9 mouse cellular contexts compared by ENCODE assay signal in genomic region chr5:112344092-112344960, GRCm38 (mm10). TPM values are rescaled to one million over a fixed set of nuclear protein-coding genes. Genes with fewer than 3 reads are reported as not detected.
A peak's percentile ranks its signal among the peaks of the same experiment; 100 is the strongest.
DNase-seq lines count a peak whose midpoint lies in the region; ATAC-seq and TF ChIP-seq lines count a peak whose summit lies in the region.
"Had no signal": no experiment of that assay in that cellular context is flagged by ENCODE, and none has a peak within 500 bp of the region (broad histone marks: within the 10 kb centered on the region; RNA-seq: fewer than 3 reads in every experiment).

No protein-coding gene starts in this region.

- H3K4me3 ChIP-seq in liver, adult 2 months (ENCODE audit: insufficient read depth, low read depth, low read length) = no peak overlapping the region
- H3K4me3 ChIP-seq in hindbrain, embryonic 13.5 days = no peak overlapping the region
- H3K4me3 ChIP-seq in stomach, embryonic 14.5 days (ENCODE audit: low read depth, low read length) = peak overlapping the region; percentile 73; the same call in 1 of the 2 replicates

- H3K27ac ChIP-seq in liver, adult 2 months (replicated peaks; ENCODE audit: insufficient read depth, low read depth, low read length) = peak overlapping the region; percentile 86
- H3K27ac ChIP-seq in hindbrain, embryonic 13.5 days = no peak overlapping the region
- H3K27ac ChIP-seq in stomach, embryonic 14.5 days (ENCODE audit: low read length) = no peak overlapping the region

- no peak for TF ChIP-seq POLR2A in liver, adult 2 months (IDR thresholded peaks at IDR 0.05; ENCODE audit: extremely low read depth, insufficient read depth, low read length)

- H3K9ac ChIP-seq in liver, adult 2 months (ENCODE audit: low read depth, low read length) = peak overlapping the region; percentile 32
- H3K9ac ChIP-seq in hindbrain, embryonic 13.5 days = peak overlapping the region; percentile 56; the same call in 1 of the 2 replicates
- no peak overlapping the region for H3K9ac ChIP-seq in stomach, embryonic 14.5 days (replicated peaks; ENCODE audit: low read depth, low read length)

- H3K9me3 ChIP-seq in hindbrain, embryonic 13.5 days = no peaks in the 10 kb centered on the region
- H3K9me3 ChIP-seq in stomach, embryonic 14.5 days (ENCODE audit: control insufficient read depth, low read depth, low read length) = no peaks in the 10 kb centered on the region

- peaks cover 2% of the 10 kb centered on the region; the same call in 1 of the 2 replicates for H3K36me3 ChIP-seq in liver, adult 2 months (ENCODE audit: control insufficient read depth, insufficient read depth, low read length)
- H3K36me3 ChIP-seq in hindbrain, embryonic 13.5 days = peaks cover 48% of the 10 kb centered on the region
- H3K36me3 ChIP-seq in stomach, embryonic 14.5 days (ENCODE audit: control insufficient read depth, insufficient read depth, low read length) = peaks cover 5% of the 10 kb centered on the region; the same call in 1 of the 2 replicates

- no peaks in the 10 kb centered on the region for H3K27me3 ChIP-seq in liver, adult 2 months (ENCODE audit: control insufficient read depth, insufficient read depth, low read length)
- H3K27me3 ChIP-seq in hindbrain, embryonic 13.5 days = no peaks in the 10 kb centered on the region
- no peaks in the 10 kb centered on the region for H3K27me3 ChIP-seq in stomach, embryonic 14.5 days (ENCODE audit: control insufficient read depth, insufficient read depth, low read length)

- peaks cover 12% of the 10 kb centered on the region for H3K4me1 ChIP-seq in liver, adult 2 months (ENCODE audit: control insufficient read depth, insufficient read depth, low read length)
- peaks cover 51% of the 10 kb centered on the region for H3K4me1 ChIP-seq in hindbrain, embryonic 13.5 days (replicated peaks)
- H3K4me1 ChIP-seq in stomach, embryonic 14.5 days (ENCODE audit: control insufficient read depth, insufficient read depth, low read length) = peaks cover 13% of the 10 kb centered on the region

- intact Hi-C loops in left cerebral cortex, postnatal 4 days (cut with DNase I) = no loop called here
- intact Hi-C loops in gastrocnemius, postnatal 14 days (cut with DNase I; ENCODE audit: low total_unique reads) = no loop called here

- H3K4me2 ChIP-seq in hindbrain, embryonic 13.5 days = peak overlapping the region; percentile 82; the same call in 1 of the 2 replicates
- H3K4me2 ChIP-seq in stomach, embryonic 14.5 days (replicated peaks; ENCODE audit: low read depth, low read length) = peak overlapping the region; percentile 73

- H3K79me2 ChIP-seq in liver, adult 2 months (ENCODE audit: control insufficient read depth, insufficient read depth, low read length) = no peaks in the 10 kb centered on the region

- 41% methylated on average over 6 of the region's 6 CpGs for WGBS in liver, adult 2 months
- 80% methylated on average over 6 of the region's 6 CpGs for WGBS in hindbrain, embryonic 13.5 days
- WGBS in stomach, embryonic 14.5 days = 74% methylated on average over 6 of the region's 6 CpGs

- no peak for TF ChIP-seq CTCF in liver, adult 2 months (IDR thresholded peaks at IDR 0.05; ENCODE audit: low read depth, low read length)

- ATAC-seq in hindbrain, embryonic 13.5 days (ENCODE audit: low FRiP score) = no peak
- ATAC-seq in stomach, embryonic 14.5 days (ENCODE audit: insufficient number of reproducible peaks, insufficient read depth, low FRiP score, low read depth) = no peak
- no peak for ATAC-seq in cerebellum, adult (ENCODE audit: insufficient number of reproducible peaks, low FRiP score, low TSS enrichment)

- peak; percentile 87 for DNase-seq in liver, adult 2 months (ENCODE audit: extremely low read depth, low read depth, low spot score)
- DNase-seq in liver = no peak
- peak; percentile 30 for DNase-seq in left cerebral cortex, postnatal 4 days
- no peak for DNase-seq in gastrocnemius, postnatal 14 days
- DNase-seq in embryo, embryonic 10 days (ENCODE audit: low spot score) = no peak
- DNase-seq: cerebellum, postnatal 10 days had no signal

RNA-seq across cellular contexts. Expression of gene Hps4, which starts 1.4 kb away (rescaled TPM):
- 12.3 and 17.5 TPM in 2 replicates for total RNA-seq in liver, adult 2 months (2014; rRNA removed)
- polyA plus RNA-seq in liver, adult 2 months (2012; rRNA removed) = 19.0 and 30.9 TPM in 2 replicates
- polyA plus RNA-seq in hindbrain, embryonic 13.5 days (2015; fragmentation: Nextera tagmentation; extraction: Ambion mirVana) = 40.3 and 43.2 TPM in 2 replicates
- 10 to 100 TPM; 32.6 to 32.8 TPM for total RNA-seq in left cerebral cortex, postnatal 4 days (2021)
- polyA plus RNA-seq in stomach, embryonic 14.5 days (2014; fragmentation: Nextera tagmentation; extraction: Ambion mirVana) = 30.9 and 35.0 TPM in 2 replicates
- total RNA-seq in gastrocnemius, postnatal 14 days (2021) = 1 to 10 TPM; 4.8 to 6.9 TPM

RNA-seq across cellular contexts. Expression of gene Srrd, which starts 1.5 kb away (rescaled TPM):
- 12.3 and 19.3 TPM in 2 replicates for total RNA-seq in liver, adult 2 months (2014; rRNA removed)
- 26.3 and 30.0 TPM in 2 replicates for polyA plus RNA-seq in liver, adult 2 months (2012; rRNA removed)
- 53.6 and 60.2 TPM in 2 replicates for polyA plus RNA-seq in hindbrain, embryonic 13.5 days (2015; fragmentation: Nextera tagmentation; extraction: Ambion mirVana)
- total RNA-seq in left cerebral cortex, postnatal 4 days (2021) = 10 to 100 TPM; 30.7 to 34.4 TPM
- polyA plus RNA-seq in stomach, embryonic 14.5 days (2014; fragmentation: Nextera tagmentation; extraction: Ambion mirVana) = 43.5 and 47.6 TPM in 2 replicates
- 1 to 10 TPM; 3.2 to 3.3 TPM for total RNA-seq in gastrocnemius, postnatal 14 days (2021)

RNA-seq across cellular contexts. Expression of gene Gm6583, which starts 11.5 kb away (rescaled TPM):
- total RNA-seq in liver, adult 2 months (2014; rRNA removed) = 0.09 TPM in 1 of 2 replicates, not detected in the other
- not detected in 2 replicates for polyA plus RNA-seq in liver, adult 2 months (2012; rRNA removed)
- 0.17 and 0.34 TPM in 2 replicates for polyA plus RNA-seq in hindbrain, embryonic 13.5 days (2015; fragmentation: Nextera tagmentation; extraction: Ambion mirVana)
- total RNA-seq in left cerebral cortex, postnatal 4 days (2021) = not detected
- polyA plus RNA-seq in stomach, embryonic 14.5 days (2014; fragmentation: Nextera tagmentation; extraction: Ambion mirVana) = 0.32 and 0.42 TPM in 2 replicates
- not detected for total RNA-seq in gastrocnemius, postnatal 14 days (2021)

RNA-seq across cellular contexts. Expression of gene Tfip11, which starts 18.2 kb away (rescaled TPM):
- 7.7 and 9.7 TPM in 2 replicates for total RNA-seq in liver, adult 2 months (2014; rRNA removed)
- 18.6 and 19.1 TPM in 2 replicates for polyA plus RNA-seq in liver, adult 2 months (2012; rRNA removed)
- 32.2 and 33.7 TPM in 2 replicates for polyA plus RNA-seq in hindbrain, embryonic 13.5 days (2015; fragmentation: Nextera tagmentation; extraction: Ambion mirVana)
- total RNA-seq in left cerebral cortex, postnatal 4 days (2021) = 10 to 100 TPM; 33.2 to 34.9 TPM
- 16.6 and 21.5 TPM in 2 replicates for polyA plus RNA-seq in stomach, embryonic 14.5 days (2014; fragmentation: Nextera tagmentation; extraction: Ambion mirVana)
- 10 to 100 TPM; 12.0 to 13.2 TPM for total RNA-seq in gastrocnemius, postnatal 14 days (2021)

RNA-seq across cellular contexts. Expression of gene Asphd2, which starts 50.3 kb away (rescaled TPM):
- 0.07 TPM in 1 of 2 replicates, not detected in the other for total RNA-seq in liver, adult 2 months (2014; rRNA removed)
- 0.10 TPM in 1 of 2 replicates, not detected in the other for polyA plus RNA-seq in liver, adult 2 months (2012; rRNA removed)
- 35.5 and 37.7 TPM in 2 replicates for polyA plus RNA-seq in hindbrain, embryonic 13.5 days (2015; fragmentation: Nextera tagmentation; extraction: Ambion mirVana)
- total RNA-seq in left cerebral cortex, postnatal 4 days (2021) = 100 to 1,000 TPM; 130 to 134 TPM
- 6.4 and 7.5 TPM in 2 replicates for polyA plus RNA-seq in stomach, embryonic 14.5 days (2014; fragmentation: Nextera tagmentation; extraction: Ambion mirVana)
- total RNA-seq in gastrocnemius, postnatal 14 days (2021) = 1 to 10 TPM in 1 of 2 experiments, under 1 TPM in 1; 0.33 to 1.0 TPM

Comparison
In these comparisons a context has a peak if more than half of its experiments do, and no peak if none do; other contexts are left out.
1. DNase-seq: peak in liver, adult 2 months (single experiment) and left cerebral cortex, postnatal 4 days (single experiment); none in liver (single experiment), gastrocnemius, postnatal 14 days (single experiment) and embryo, embryonic 10 days (single experiment).